Mouse (Mus musculus): ENCODE measurements around the gene Tmem211. TPM values are rescaled to one million over a fixed set of nuclear protein-coding genes. Genes with fewer than 3 reads are reported as not detected.

Tmem211 gene
- total and polyA plus RNA-seq, 3 experiments: not detected

DNA sequence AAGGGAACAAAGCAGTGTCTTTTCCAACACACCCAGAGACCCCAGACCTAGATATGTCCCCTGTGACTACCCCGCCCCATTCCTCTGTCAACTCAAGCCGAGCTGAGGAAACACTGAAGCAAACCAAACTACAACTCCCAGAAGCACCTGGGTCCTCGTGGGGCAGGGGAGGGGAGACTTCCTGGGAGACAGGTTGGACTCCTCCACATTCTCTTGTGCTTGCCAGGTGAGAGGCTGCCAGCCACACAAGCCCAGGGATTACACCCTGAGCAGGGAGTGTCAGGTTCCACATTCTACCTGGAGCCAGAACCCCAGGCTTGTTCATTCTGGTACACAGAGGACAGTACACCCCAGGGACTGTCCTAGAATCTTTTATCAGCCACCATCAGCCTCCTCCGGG is 2.8 kb upstream of the Tmem211 start:
- TF ChIP-seq ELF1 (IDR thresholded peaks at IDR 0.05; ENCODE audit: low read depth, low read length): no peak
- no peak for TF ChIP-seq GATA1 (IDR thresholded peaks at IDR 0.05; ENCODE audit: low read depth, low read length)
- no peak for TF ChIP-seq EP300 (IDR thresholded peaks at IDR 0.05; ENCODE audit: low read depth in 1 of 2, low read length in 2 of 2)
- TF ChIP-seq POLR2AphosphoS5 (IDR thresholded peaks at IDR 0.05; ENCODE audit: borderline replicate concordance, low read depth, low read length): no peak
- no peak for TF ChIP-seq HCFC1 (IDR thresholded peaks at IDR 0.05; ENCODE audit: low read depth, low read length)
- TF ChIP-seq MAZ (IDR thresholded peaks at IDR 0.05; ENCODE audit: low read depth, low read length): no peak
- no peak for TF ChIP-seq JUND (IDR thresholded peaks at IDR 0.05; ENCODE audit: low read depth, low read length)
- TF ChIP-seq CTCF (IDR thresholded peaks at IDR 0.05 in 2 of 3, conservative IDR thresholded peaks at IDR 0.05 in 1 of 3; ENCODE audit: control insufficient read depth in 1 of 3, insufficient read depth in 1 of 3, low read depth in 2 of 3, low read length in 3 of 3, poor library complexity in 1 of 3, severe bottlenecking in 1 of 3): no peak
- TF ChIP-seq ZNF384 (IDR thresholded peaks at IDR 0.05; ENCODE audit: low read depth, low read length): no peak
- no peak for TF ChIP-seq GABPA (IDR thresholded peaks at IDR 0.05; ENCODE audit: low read depth, low read length)
- no peak for TF ChIP-seq MAX (IDR thresholded peaks at IDR 0.05; ENCODE audit: low read length)
- TF ChIP-seq UBTF (IDR thresholded peaks at IDR 0.05; ENCODE audit: borderline replicate concordance, insufficient read depth, low read depth, low read length): no peak
- TF ChIP-seq MXI1 (IDR thresholded peaks at IDR 0.05; ENCODE audit: low read depth, low read length): no peak
- no peak for TF ChIP-seq ZKSCAN1 (IDR thresholded peaks at IDR 0.05; ENCODE audit: low read depth, low read length)
- TF ChIP-seq USF2 (IDR thresholded peaks at IDR 0.05; ENCODE audit: borderline replicate concordance in 1 of 2, insufficient read depth in 1 of 2, low read depth in 1 of 2, low read length in 2 of 2): no peak
- no peak for TF ChIP-seq MAFK (IDR thresholded peaks at IDR 0.05; ENCODE audit: borderline replicate concordance, low read depth, low read length)
- TF ChIP-seq NRF1 (IDR thresholded peaks at IDR 0.05; ENCODE audit: insufficient read depth, low read depth, low read length, poor library complexity, severe bottlenecking): no peak
- no peak for TF ChIP-seq MEF2A (IDR thresholded peaks at IDR 0.05; ENCODE audit: extremely low read depth, insufficient replicate concordance, low read depth, low read length, poor library complexity, severe bottlenecking)
- DNase-seq (ENCODE audit: low read depth, low spot score): no peak
- Histone ChIP-seq H3K4me1 (ENCODE audit: control insufficient read depth in 1 of 2, insufficient read depth in 2 of 2, low read length in 2 of 2) (no peaks in the 10 kb centered on the region), H3K9ac (ENCODE audit: control insufficient read depth, low read depth, low read length, poor library complexity, severe bottlenecking) (no peak overlapping the region), H3K27ac (ENCODE audit: control insufficient read depth, low read depth, low read length) (no peak overlapping the region), H3K4me3 (ENCODE audit: control insufficient read depth in 1 of 2, insufficient read depth in 1 of 2, low read depth in 2 of 2, low read length in 2 of 2) (no peak overlapping the region), H3K27me3 (ENCODE audit: control insufficient read depth in 1 of 2, insufficient read depth in 2 of 2, low read length in 2 of 2) (no peaks in the 10 kb centered on the region), H3K36me3 (ENCODE audit: control insufficient read depth in 1 of 2, insufficient read depth in 2 of 2, low read length in 2 of 2) (no peaks in the 10 kb centered on the region), H3K79me2 (ENCODE audit: control insufficient read depth, insufficient read depth, low read length, poor library complexity) (no peaks in the 10 kb centered on the region), H3K9me3 (replicated peaks; ENCODE audit: insufficient read depth, low read length) (no peaks in the 10 kb centered on the region)

GRCm38 (mm10) chr5:113225271-113225670 is 1.4 kb upstream of the Tmem211 start:
- no peak for DNase-seq (ENCODE audit: low read depth, low spot score)
- H3K27ac ChIP-seq (ENCODE audit: control insufficient read depth, low read depth, low read length): no peak overlapping the region
- H3K4me3 ChIP-seq (ENCODE audit: control insufficient read depth in 1 of 2, insufficient read depth in 1 of 2, low read depth in 2 of 2, low read length in 2 of 2): no peak overlapping the region
- H3K9me3 ChIP-seq (replicated peaks; ENCODE audit: insufficient read depth, low read length): no peaks in the 10 kb centered on the region
- no peaks in the 10 kb centered on the region for H3K4me1 ChIP-seq (ENCODE audit: control insufficient read depth in 1 of 2, insufficient read depth in 2 of 2, low read length in 2 of 2)
- no peak overlapping the region for H3K9ac ChIP-seq (ENCODE audit: control insufficient read depth, low read depth, low read length, poor library complexity, severe bottlenecking)
- H3K79me2 ChIP-seq (ENCODE audit: control insufficient read depth, insufficient read depth, low read length, poor library complexity): no peaks in the 10 kb centered on the region
- TF ChIP-seq MXI1 (IDR thresholded peaks at IDR 0.05; ENCODE audit: low read depth, low read length): no peak
- no peak for TF ChIP-seq POLR2AphosphoS2 (IDR thresholded peaks at IDR 0.05; ENCODE audit: low read length)
- TF ChIP-seq ZMIZ1 (IDR thresholded peaks at IDR 0.05; ENCODE audit: low read depth, low read length): no peak
- no peak for TF ChIP-seq MYC (IDR thresholded peaks at IDR 0.05; ENCODE audit: low read depth, low read length)
- no peak for TF ChIP-seq RAD21 (IDR thresholded peaks at IDR 0.05; ENCODE audit: low read depth, low read length)
- H3K27me3 ChIP-seq (ENCODE audit: control insufficient read depth in 1 of 2, insufficient read depth in 2 of 2, low read length in 2 of 2): no peaks in the 10 kb centered on the region
- no peaks in the 10 kb centered on the region for H3K36me3 ChIP-seq (ENCODE audit: control insufficient read depth in 1 of 2, insufficient read depth in 2 of 2, low read length in 2 of 2)

Measured in MEL (cell line).